Comparison of ENCODE assay signal across 7 mouse cellular contexts in genomic region chr2:163697764-163698480, GRCm38 (mm10). TPM values are rescaled to one million over a fixed set of nuclear protein-coding genes. Genes with fewer than 3 reads are reported as not detected.
DNase-seq lines count a peak whose midpoint lies in the region; ATAC-seq and TF ChIP-seq lines count a peak whose summit lies in the region.

No protein-coding gene starts in this region.

- TF ChIP-seq RAD21 in CH12.LX (IDR thresholded peaks at IDR 0.05; ENCODE audit: low read depth, low read length) = no peak

- H3K9me3 ChIP-seq in CH12.LX (replicated peaks; ENCODE audit: low read length) = no peaks in the 10 kb centered on the region
- no peaks in the 10 kb centered on the region for H3K9me3 ChIP-seq in forebrain, embryonic 14.5 days (replicated peaks; ENCODE audit: control insufficient read depth, low read length)

- peaks cover 98% of the 10 kb centered on the region for H3K79me2 ChIP-seq in CH12.LX (replicated peaks; ENCODE audit: control insufficient read depth, extremely low read depth, insufficient read depth, poor library complexity, severe bottlenecking)

- peak; percentile 57 for ATAC-seq in common myeloid progenitor, adult 5-6 weeks (replicated peaks; ENCODE audit: low read depth, poor library complexity, severe bottlenecking)
- peak; percentile 68 for ATAC-seq in inflammation-experienced regulatory T-cells, adult 6 months
- ATAC-seq in forebrain, embryonic 14.5 days = no peak

- in situ Hi-C loops in CH12.LX (cut with MboI; ENCODE audit: low pct_ligation_motif_present, low pct_unique_long_range_greater_than_20kb, low sequenced_read_pairs) = loop anchor here (5.0 kb wide), 1 partner anchor 36 kb away; no protein-coding TSS in a partner anchor

- peaks cover 45 to 88% of the 10 kb centered on the region in 2 experiments for H3K4me1 ChIP-seq in CH12.LX (ENCODE audit: control insufficient read depth in 1 of 2, insufficient read depth in 2 of 2)
- H3K4me1 ChIP-seq in forebrain, embryonic 14.5 days (ENCODE audit: control insufficient read depth, insufficient read depth, low read length) = no peaks in the 10 kb centered on the region

- no peaks in the 10 kb centered on the region for H3K27me3 ChIP-seq in CH12.LX (replicated peaks)
- H3K27me3 ChIP-seq in forebrain, embryonic 14.5 days (replicated peaks; ENCODE audit: control insufficient read depth, insufficient read depth, low read length) = no peaks in the 10 kb centered on the region

- dilution Hi-C loops in CH12.LX (cut with MboI; ENCODE audit: extremely low pct_ligation_motif_present, extremely low pct_unique_long_range_greater_than_20kb, low sequenced_read_pairs) = no loop called here

- TF ChIP-seq POLR2A in CH12.LX (IDR thresholded peaks at IDR 0.05; ENCODE audit: low read depth, low read length) = no peak; the same call in 1 of the 2 replicates

- peak; percentile 6; the same call in 1 of the 2 replicates for TF ChIP-seq EP300 in CH12.LX (IDR thresholded peaks at IDR 0.05; ENCODE audit: low read length)

- peak overlapping the region; percentile 54 for H3K9ac ChIP-seq in CH12.LX (ENCODE audit: insufficient read depth, low read depth)
- no peak overlapping the region for H3K9ac ChIP-seq in forebrain, embryonic 14.5 days (ENCODE audit: low read length)

- no peak for TF ChIP-seq CTCF in CH12.LX (conservative IDR thresholded peaks at IDR 0.05 in 1 of 2, IDR thresholded peaks at IDR 0.05 in 1 of 2; ENCODE audit: low read depth in 2 of 2, low read length in 2 of 2)

- peaks cover 9 to 41% of the 10 kb centered on the region in 2 experiments for H3K36me3 ChIP-seq in CH12.LX (replicated peaks in 1 of 2; ENCODE audit: control insufficient read depth in 1 of 2, insufficient read depth in 1 of 2, low read length in 1 of 2)
- no peaks in the 10 kb centered on the region for H3K36me3 ChIP-seq in forebrain, embryonic 14.5 days (ENCODE audit: control insufficient read depth, insufficient read depth, low read length)

- peak overlapping the region; percentile 90 for H3K27ac ChIP-seq in CH12.LX (ENCODE audit: insufficient read depth, low read depth)
- H3K27ac ChIP-seq in forebrain, embryonic 14.5 days (ENCODE audit: low read depth, low read length) = no peak overlapping the region

- peak overlapping the region; percentile 92 for H3K4me2 ChIP-seq in CH12.LX (ENCODE audit: insufficient read depth, low read depth, poor library complexity, severe bottlenecking)
- no peak overlapping the region for H3K4me2 ChIP-seq in forebrain, embryonic 14.5 days (ENCODE audit: low read length)

- no peak overlapping the region for H3K4me3 ChIP-seq in CH12.LX (replicated peaks in 1 of 3; ENCODE audit: low read depth in 2 of 3, low read length in 2 of 3, poor library complexity in 1 of 3)
- H3K4me3 ChIP-seq in forebrain, embryonic 14.5 days (ENCODE audit: low read depth, low read length) = no peak overlapping the region

- WGBS in forebrain, embryonic 14.5 days = 62% methylated on average over 14 of the region's 16 CpGs

- DNase-seq in CH12.LX (ENCODE audit: extremely low read depth) = peak; percentile 65
- DNase-seq in lung, postnatal 14 days = peak; percentile 34
- no peak for DNase-seq in cerebellum, postnatal 4 days (ENCODE audit: low spot score in 2 of 2)
- DNase-seq in forebrain, embryonic 14.5 days (ENCODE audit: low spot score) = no peak
- DNase-seq in retina, postnatal 1 day = no peak

TF ChIP-seq in CH12.LX, 34 proteins besides CTCF, POLR2A, EP300 and RAD21:
- TF ChIP-seq SMC3 (IDR thresholded peaks at IDR 0.05; ENCODE audit: low read depth, low read length) (no peak), CHD1 (IDR thresholded peaks at IDR 0.05; ENCODE audit: low read depth, low read length) (0 out of 2 replicates have a peak, but pooled peaks have one; percentile 29), MXI1 (IDR thresholded peaks at IDR 0.05; ENCODE audit: low read depth, low read length) (peak; percentile 30; the same call in 1 of the 2 replicates), MEF2A (IDR thresholded peaks at IDR 0.05; ENCODE audit: borderline replicate concordance, low read depth, low read length) (no peak), ZMIZ1 (IDR thresholded peaks at IDR 0.05; ENCODE audit: low read depth, low read length) (no peak), USF2 (conservative IDR thresholded peaks at IDR 0.05; ENCODE audit: low read depth, low read length) (no peak), IRF4 (IDR thresholded peaks at IDR 0.05; ENCODE audit: low read depth, low read length) (peak; percentile 32; the same call in 1 of the 2 replicates), ETS1 (conservative IDR thresholded peaks at IDR 0.05; ENCODE audit: low read depth, low read length) (peak; percentile 34), TCF12 (IDR thresholded peaks at IDR 0.05; ENCODE audit: low read depth, low read length) (peak; percentile 44; the same call in 1 of the 2 replicates), KAT2A (IDR thresholded peaks at IDR 0.05; ENCODE audit: insufficient replicate concordance, low read length) (no peak), MAX (IDR thresholded peaks at IDR 0.05; ENCODE audit: low read length) (no peak), HCFC1 (IDR thresholded peaks at IDR 0.05; ENCODE audit: low read depth, low read length) (no peak; the same call in 1 of the 2 replicates), BHLHE40 (IDR thresholded peaks at IDR 0.05; ENCODE audit: low read depth, low read length) (no peak), ZNF384 (IDR thresholded peaks at IDR 0.05; ENCODE audit: low read depth, low read length) (no peak), MYC (IDR thresholded peaks at IDR 0.05; ENCODE audit: low read depth, low read length) (no peak), MAFK (IDR thresholded peaks at IDR 0.05; ENCODE audit: insufficient replicate concordance, low read length) (no peak), GABPA (IDR thresholded peaks at IDR 0.05; ENCODE audit: insufficient replicate concordance, low read depth, low read length) (no peak), TBP (conservative IDR thresholded peaks at IDR 0.05; ENCODE audit: low read depth, low read length) (no peak), ELF1 (IDR thresholded peaks at IDR 0.05; ENCODE audit: low read depth, low read length) (0 out of 2 replicates have a peak, but pooled peaks have one; percentile 23), MAZ (IDR thresholded peaks at IDR 0.05; ENCODE audit: low read depth, low read length) (no peak), NRF1 (IDR thresholded peaks at IDR 0.05; ENCODE audit: low read depth, low read length) (no peak), JUND (conservative IDR thresholded peaks at IDR 0.05; ENCODE audit: low read depth, low read length) (no peak)
TF ChIP-seq in CH12.LX: peak in this region for 6.

RNA-seq across cellular contexts. Expression of gene Pkig, which starts 39.7 kb away (rescaled TPM):
- total RNA-seq in CH12.LX (2012; rRNA removed) (225 and 253 TPM in 2 replicates), CH12.LX (2014; rRNA removed) (227 and 228 TPM in 2 replicates)
- 364 and 473 TPM in 2 replicates for polyA plus RNA-seq in CH12.LX (2012; ENCODE audit: insufficient read length, low read depth)
- 44.8 and 45.5 TPM in 2 replicates for total RNA-seq in common myeloid progenitor, adult 5-6 weeks (2017)
- polyA plus RNA-seq in inflammation-experienced regulatory T-cells, adult 6 months (2017; shearing (Covaris generic)) = 1 to 10 TPM; 2.0 to 5.5 (median 3.3) TPM
- polyA plus RNA-seq in forebrain, embryonic 14.5 days (2014; fragmentation: Nextera tagmentation; extraction: Ambion mirVana) = 163 and 181 TPM in 2 replicates

RNA-seq across cellular contexts. Expression of gene Ada, which starts 52.1 kb away (rescaled TPM):
- total RNA-seq in CH12.LX (2012; rRNA removed) = 18.0 and 23.4 TPM in 2 replicates
- total RNA-seq in CH12.LX (2014; rRNA removed) = 21.8 and 24.0 TPM in 2 replicates
- polyA plus RNA-seq in CH12.LX (2012; ENCODE audit: insufficient read length, low read depth) = 19.9 and 21.1 TPM in 2 replicates
- total RNA-seq in common myeloid progenitor, adult 5-6 weeks (2017) = 16.9 and 17.6 TPM in 2 replicates
- polyA plus RNA-seq in inflammation-experienced regulatory T-cells, adult 6 months (2017; shearing (Covaris generic)) = 1 to 10 TPM; 4.4 to 8.2 (median 7.4) TPM
- polyA plus RNA-seq in forebrain, embryonic 14.5 days (2014; fragmentation: Nextera tagmentation; extraction: Ambion mirVana) = 4.5 and 5.5 TPM in 2 replicates

RNA-seq across cellular contexts. Expression of gene Serinc3, which starts 53.0 kb away (rescaled TPM):
- total RNA-seq in CH12.LX (2012; rRNA removed) (345 and 358 TPM in 2 replicates), CH12.LX (2014; rRNA removed) (411 and 467 TPM in 2 replicates)
- 493 and 611 TPM in 2 replicates for polyA plus RNA-seq in CH12.LX (2012; ENCODE audit: insufficient read length, low read depth)
- 646 and 682 TPM in 2 replicates for total RNA-seq in common myeloid progenitor, adult 5-6 weeks (2017)
- 100 to 1,000 TPM; 124 to 178 (median 145) TPM for polyA plus RNA-seq in inflammation-experienced regulatory T-cells, adult 6 months (2017; shearing (Covaris generic))
- polyA plus RNA-seq in forebrain, embryonic 14.5 days (2014; fragmentation: Nextera tagmentation; extraction: Ambion mirVana) = 37.3 and 37.9 TPM in 2 replicates

Comparison
In these comparisons a context has a peak if more than half of its experiments do, and no peak if none do; other contexts are left out.
1. DNase-seq: peak in CH12.LX (single experiment) and lung, postnatal 14 days (single experiment); none in cerebellum, postnatal 4 days (0 of 2), forebrain, embryonic 14.5 days (single experiment) and retina, postnatal 1 day (single experiment).
2. RNA of gene Pkig, which starts 39.7 kb away (polyA plus RNA-seq): 364 to 473 TPM in CH12.LX and 163 to 181 TPM in forebrain, embryonic 14.5 days; 2.0 to 5.5 TPM in inflammation-experienced regulatory T-cells, adult 6 months; every median in the first group is over 10 times any median in the second.